17 mouse cellular contexts compared by ENCODE assay signal in the genomic region with DNA sequence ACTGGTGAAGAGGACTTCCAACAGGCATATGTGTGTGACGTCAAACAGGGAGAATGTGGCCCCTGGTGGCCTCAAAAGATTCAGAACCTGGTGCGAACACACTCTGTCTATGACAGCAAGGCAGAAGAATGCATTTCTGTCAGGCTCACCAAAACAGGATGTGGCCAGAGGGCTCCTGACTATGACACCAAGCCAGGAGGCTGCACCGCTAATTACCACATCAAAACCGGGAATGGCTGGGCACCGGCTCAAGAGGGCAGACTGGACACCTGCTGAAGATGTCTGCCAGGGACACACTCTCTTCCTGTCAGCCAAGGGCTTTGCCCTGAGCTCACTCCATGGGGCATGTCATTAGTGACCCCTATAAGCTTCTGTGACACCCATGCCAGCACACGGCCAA. TPM values are rescaled to one million over a fixed set of nuclear protein-coding genes. Genes with fewer than 3 reads are reported as not detected.
DNase-seq lines count a peak whose midpoint lies in the region; ATAC-seq lines count a peak whose summit lies in the region.
"Had no signal": no experiment of that assay in that cellular context is flagged by ENCODE, and none has a peak within 500 bp of the region (broad histone marks: within the 10 kb centered on the region; RNA-seq: fewer than 3 reads in every experiment).

No protein-coding gene starts in this region.

- ATAC-seq in kidney, embryonic 16.5 days (ENCODE audit: low FRiP score, low TSS enrichment): no peak
- ATAC-seq in kidney, embryonic 14.5 days (ENCODE audit: low FRiP score, low TSS enrichment): no peak

- no peaks in the 10 kb centered on the region; the same call in 1 of the 2 replicates for H3K9me3 ChIP-seq in kidney, embryonic 16.5 days (ENCODE audit: low read length)
- H3K9me3 ChIP-seq in kidney, embryonic 14.5 days (ENCODE audit: control insufficient read depth, low read length): no peaks in the 10 kb centered on the region
- H3K9me3 ChIP-seq: hindbrain, embryonic 12.5 days; limb, embryonic 15.5 days had no signal

- no peak overlapping the region for H3K4me3 ChIP-seq in kidney, embryonic 16.5 days (ENCODE audit: low read length)
- no peak overlapping the region for H3K4me3 ChIP-seq in kidney, embryonic 14.5 days (ENCODE audit: low read length)
- H3K4me3 ChIP-seq: forebrain, embryonic 10.5 days; hindbrain, embryonic 12.5 days; left cerebral cortex, adult 2 months; limb, embryonic 15.5 days had no signal

- no peaks in the 10 kb centered on the region for H3K4me1 ChIP-seq in kidney, embryonic 16.5 days (ENCODE audit: insufficient read depth, low read length)
- peaks cover 15% of the 10 kb centered on the region for H3K4me1 ChIP-seq in kidney, embryonic 14.5 days (ENCODE audit: control insufficient read depth, insufficient read depth, low read length)
- H3K4me1 ChIP-seq: megakaryocyte, embryonic 14.5 days had no signal

- H3K27ac ChIP-seq in kidney, embryonic 16.5 days (ENCODE audit: low read length): no peak overlapping the region
- H3K27ac ChIP-seq in kidney, embryonic 14.5 days (ENCODE audit: low read depth, low read length): no peak overlapping the region
- H3K27ac ChIP-seq: forebrain, embryonic 10.5 days; hindbrain, embryonic 12.5 days; left cerebral cortex, adult 2 months; limb, embryonic 15.5 days had no signal

- no peaks in the 10 kb centered on the region for H3K36me3 ChIP-seq in kidney, embryonic 16.5 days (ENCODE audit: insufficient read depth, low read length)
- H3K36me3 ChIP-seq in kidney, embryonic 14.5 days (ENCODE audit: control insufficient read depth, insufficient read depth, low read length): no peaks in the 10 kb centered on the region
- H3K36me3 ChIP-seq: forebrain, embryonic 10.5 days; hindbrain, embryonic 12.5 days; limb, embryonic 15.5 days had no signal

- no peak overlapping the region for H3K9ac ChIP-seq in kidney, embryonic 16.5 days (replicated peaks; ENCODE audit: low read length)
- H3K9ac ChIP-seq in kidney, embryonic 14.5 days (ENCODE audit: low read depth, low read length): no peak overlapping the region
- H3K9ac ChIP-seq: hindbrain, embryonic 12.5 days; limb, embryonic 15.5 days had no signal

- no peaks in the 10 kb centered on the region for H3K27me3 ChIP-seq in kidney, embryonic 16.5 days (ENCODE audit: insufficient read depth, low read length)
- peaks cover 4% of the 10 kb centered on the region; the same call in 1 of the 2 replicates for H3K27me3 ChIP-seq in kidney, embryonic 14.5 days (ENCODE audit: control insufficient read depth, insufficient read depth, low read length)

- intact Hi-C loops in heart, postnatal 10 days (cut with DNase I): no loop called here

- WGBS in kidney, embryonic 16.5 days: 72% methylated on average over 6 of the region's 6 CpGs
- WGBS in kidney, embryonic 14.5 days: 72% methylated on average over 6 of the region's 6 CpGs

- no peak overlapping the region for H3K4me2 ChIP-seq in kidney, embryonic 16.5 days (replicated peaks; ENCODE audit: low read depth, low read length)
- H3K4me2 ChIP-seq in kidney, embryonic 14.5 days (replicated peaks; ENCODE audit: low read depth, low read length): no peak overlapping the region
- H3K4me2 ChIP-seq: hindbrain, embryonic 12.5 days; limb, embryonic 15.5 days had no signal

- DNase-seq in gastrocnemius, adult 18-20 months (ENCODE audit: low spot score): peak; percentile 37
- DNase-seq in gastrocnemius, adult 8-10 months (ENCODE audit: low spot score in 2 of 2): no peak
- peak; percentile 30 for DNase-seq in MN1 (ENCODE audit: low spot score)
- DNase-seq in cerebellum, postnatal 25 days: peak; percentile 71 to 80
- DNase-seq in heart, postnatal 10 days: peak; percentile 69 to 74
- no peak for DNase-seq in adrenal gland, postnatal 4 days (ENCODE audit: low spot score in 2 of 2)
- DNase-seq: kidney, adult 11 months; lung, adult 2 months; spleen, adult 18-20 months had no signal

RNA-seq across cellular contexts. Expression of a gene that starts 15.2 kb away (rescaled TPM):
- under 1 TPM; 0.07 to 0.09 TPM for total RNA-seq in gastrocnemius, adult 18-20 months (2021)
- under 1 TPM; 0.05 to 0.17 (median 0.15) TPM for total RNA-seq in gastrocnemius, adult 8-10 months (2022)
- total RNA-seq in heart, postnatal 10 days (2021): 100 to 1,000 TPM; 124 to 128 TPM
- polyA plus RNA-seq in kidney, embryonic 16.5 days (2015; fragmentation: Nextera tagmentation; extraction: Ambion mirVana): 0.13 and 0.25 TPM in 2 replicates
- total RNA-seq in adrenal gland, postnatal 4 days (2021): under 1 TPM; 0.25 to 0.36 TPM
- polyA plus RNA-seq in kidney, embryonic 14.5 days (2014; fragmentation: Nextera tagmentation; extraction: Ambion mirVana): 0.03 and 0.27 TPM in 2 replicates
- total RNA-seq: MEL had no signal

Comparison
In these comparisons a context has a peak if more than half of its experiments do, and no peak if none do; other contexts are left out.
1. DNase-seq: peak in gastrocnemius, adult 18-20 months (single experiment), MN1 (single experiment), cerebellum, postnatal 25 days (2 of 2) and heart, postnatal 10 days (2 of 2); none in gastrocnemius, adult 8-10 months (0 of 2) and adrenal gland, postnatal 4 days (0 of 2).
2. RNA of a gene that starts 15.2 kb away (total RNA-seq): 124 to 128 TPM in heart, postnatal 10 days; 0.25 to 0.36 TPM in adrenal gland, postnatal 4 days, 0.05 to 0.17 TPM in gastrocnemius, adult 8-10 months and 0.07 to 0.09 TPM in gastrocnemius, adult 18-20 months; every median in the first group is over 10 times any median in the second.